Mouse (Mus musculus) cortical plate, adult 2 months (tissue): Measurements from ENCODE around the gene Arl8a.

ENCODE experiments used
- CTCF ChIP-seq: fragments of 200-500 bp; IDR thresholded peaks from 2 replicates; pipeline ENCODE4 v1.5.1; 2011; ENCODE audit warnings: mild to moderate bottlenecking, control low read depth, low read length; ENCODE audit not compliant: insufficient read depth; ENCODE audit errors: extremely low read depth
- POLR2A ChIP-seq: fragments of 200-500 bp; IDR thresholded peaks from 2 replicates; pipeline ENCODE4 v1.6.1; 2011; ENCODE audit warnings: mild to moderate bottlenecking, low read length, control low read depth; ENCODE audit not compliant: insufficient read depth; ENCODE audit errors: extremely low read depth

DNA sequence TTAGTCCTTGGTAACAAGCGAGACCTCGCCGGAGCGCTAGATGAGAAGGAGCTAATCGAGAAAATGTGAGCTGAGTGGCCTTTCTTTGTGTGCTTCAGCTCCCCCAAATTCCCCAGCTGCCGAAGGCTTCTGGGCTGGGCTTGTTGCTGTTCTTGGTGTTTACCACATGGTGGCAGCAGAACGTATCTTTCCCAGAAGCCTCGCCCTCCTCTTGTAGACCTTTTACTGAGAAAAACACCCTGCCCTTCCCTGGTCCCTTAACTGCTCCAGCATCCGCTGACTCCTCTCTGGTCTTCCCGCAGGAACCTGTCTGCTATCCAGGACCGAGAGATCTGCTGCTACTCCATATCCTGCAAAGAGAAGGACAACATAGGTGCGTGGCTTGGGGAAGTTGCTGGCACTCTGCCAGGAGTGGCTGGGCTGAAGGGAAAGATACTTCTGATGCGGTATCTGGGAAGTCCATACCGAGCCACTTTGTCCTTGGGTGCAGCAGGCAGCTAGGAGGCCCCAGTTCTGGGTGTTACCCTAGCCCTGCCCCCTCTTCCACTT lies 7.9 kb downstream of the Arl8a start:
- TF ChIP-seq POLR2A (peak; percentile 50; the same call in 1 of the 2 replicates), CTCF (peak; percentile 87)
